Comparison of ENCODE assay signal across 9 mouse cellular contexts in genomic region chr8:46936039-46936438, GRCm38 (mm10). TPM values are rescaled to one million over a fixed set of nuclear protein-coding genes. Genes with fewer than 3 reads are reported as not detected.
DNase-seq lines count a peak whose midpoint lies in the region; ATAC-seq and TF ChIP-seq lines count a peak whose summit lies in the region.
"Had no signal": no experiment of that assay in that cellular context is flagged by ENCODE, and none has a peak within 500 bp of the region (broad histone marks: within the 10 kb centered on the region; RNA-seq: fewer than 3 reads in every experiment).

No protein-coding gene starts in this region.

- TF ChIP-seq POLR2A in brain, embryonic 14.5 days (IDR thresholded peaks at IDR 0.05; ENCODE audit: borderline replicate concordance, extremely low read depth, insufficient read depth, insufficient read length, poor library complexity, severe bottlenecking): no peak

- peak; percentile 39 for DNase-seq in layer of hippocampus, adult 11-12 months (ENCODE audit: low spot score)
- no peak for DNase-seq in layer of hippocampus, postnatal 25 days (ENCODE audit: extremely low spot score in 1 of 2, low spot score in 1 of 2)
- DNase-seq in brain, embryonic 14.5 days (ENCODE audit: low read depth): peak; percentile 37
- DNase-seq in liver, embryonic 11.5 days (ENCODE audit: low spot score): no peak
- no peak for DNase-seq in thymus, postnatal 36 days
- no peak for DNase-seq in right cerebral cortex, postnatal 14 days

- H3K4me3 ChIP-seq in heart, embryonic 12.5 days: no peak overlapping the region
- H3K4me3 ChIP-seq in liver, embryonic 11.5 days (ENCODE audit: low read depth, low read length): no peak overlapping the region

- no peaks in the 10 kb centered on the region for H3K27me3 ChIP-seq in heart, embryonic 12.5 days (replicated peaks)
- H3K27me3 ChIP-seq in liver, embryonic 11.5 days (replicated peaks; ENCODE audit: control insufficient read depth, insufficient read depth, low read length): no peaks in the 10 kb centered on the region

- no peak for ATAC-seq in heart, embryonic 12.5 days (ENCODE audit: insufficient number of reproducible peaks, low FRiP score)
- no peak for ATAC-seq in liver, embryonic 11.5 days (replicated peaks; ENCODE audit: low FRiP score)
- no peak for ATAC-seq in granulocyte monocyte progenitor cell, adult 5-6 weeks (replicated peaks; ENCODE audit: poor library complexity, severe bottlenecking)

- H3K36me3 ChIP-seq in heart, embryonic 12.5 days: no peaks in the 10 kb centered on the region
- no peaks in the 10 kb centered on the region for H3K36me3 ChIP-seq in liver, embryonic 11.5 days (ENCODE audit: control insufficient read depth, insufficient read depth, low read length)

- WGBS in heart, embryonic 12.5 days: 12% methylated on average over 8 of the region's 8 CpGs
- WGBS in liver, embryonic 11.5 days: 29% methylated on average over 8 of the region's 8 CpGs

- H3K27ac ChIP-seq in heart, embryonic 12.5 days (ENCODE audit: poor library complexity, severe bottlenecking): no peak overlapping the region
- H3K27ac ChIP-seq in liver, embryonic 11.5 days (ENCODE audit: low read depth, low read length): no peak overlapping the region

- peak; percentile 29; the same call in 1 of the 2 replicates for TF ChIP-seq CTCF in brain, embryonic 14.5 days (IDR thresholded peaks at IDR 0.05; ENCODE audit: borderline replicate concordance, extremely low read depth, insufficient read depth, insufficient read length)

- H3K4me1 ChIP-seq in heart, embryonic 12.5 days (replicated peaks): 0 out of 2 replicates have a peak, but pooled peaks cover 2% of the 10 kb centered on the region
- no peaks in the 10 kb centered on the region for H3K4me1 ChIP-seq in liver, embryonic 11.5 days (replicated peaks; ENCODE audit: control insufficient read depth, insufficient read depth, low read length)

- H3K9ac ChIP-seq in heart, embryonic 12.5 days: 0 out of 2 replicates have a peak overlapping the region, but pooled peaks have one; percentile 43
- H3K9ac ChIP-seq in liver, embryonic 11.5 days (ENCODE audit: low read depth, low read length): no peak overlapping the region

- H3K9me3 ChIP-seq in heart, embryonic 12.5 days (replicated peaks): peaks cover 6% of the 10 kb centered on the region; the same call in 1 of the 2 replicates
- no peaks in the 10 kb centered on the region for H3K9me3 ChIP-seq in liver, embryonic 11.5 days (ENCODE audit: control insufficient read depth, low read length)

- peak overlapping the region; percentile 57 for H3K4me2 ChIP-seq in heart, embryonic 12.5 days
- peak overlapping the region; percentile 2; the same call in 1 of the 2 replicates for H3K4me2 ChIP-seq in liver, embryonic 11.5 days

RNA-seq across cellular contexts. Expression of gene Enpp6, which starts 50.6 kb away (rescaled TPM):
- 10 to 100 TPM; 17.7 to 22.8 TPM for total RNA-seq in layer of hippocampus, postnatal 25 days (2021)
- polyA plus RNA-seq in brain, embryonic 14.5 days (2012; rRNA removed): 0.48 and 0.51 TPM in 2 replicates
- polyA plus RNA-seq in heart, embryonic 12.5 days (2016; fragmentation: Nextera tagmentation; extraction: Ambion mirVana): 2.4 and 2.5 TPM in 2 replicates
- 0.15 and 0.71 TPM in 2 replicates for polyA plus RNA-seq in liver, embryonic 11.5 days (2014; fragmentation: Nextera tagmentation; extraction: Ambion mirVana)
- total RNA-seq in granulocyte monocyte progenitor cell, adult 5-6 weeks (2014; fragmentation: Nextera tagmentation): not detected in 2 replicates
- total RNA-seq in granulocyte monocyte progenitor cell, adult 5-6 weeks (2017): not detected in 2 replicates
- total RNA-seq: hematopoietic stem cell, adult 5-6 weeks had no signal

Comparison
In these comparisons a context has a peak if more than half of its experiments do, and no peak if none do; other contexts are left out.
1. DNase-seq: peak in layer of hippocampus, adult 11-12 months (single experiment) and brain, embryonic 14.5 days (single experiment); none in layer of hippocampus, postnatal 25 days (0 of 2), liver, embryonic 11.5 days (single experiment), thymus, postnatal 36 days (0 of 2) and right cerebral cortex, postnatal 14 days (single experiment).